Mouse (Mus musculus) cerebral cortex, adult 2 months (tissue): Measurements from ENCODE around the gene Samd14.

ENCODE experiments used
- WGBS: fragments of 180-500 bp; shearing (Covaris S2); methylation state at CpG from one replicate; pipeline ENCODE4 v1.1.7; 2018; 5-methylcytosine and 5-hydroxymethylcytosine counted together

Samd14 gene

GRCm38 (mm10) chr11:95073835-95074234 is 64.2 kb downstream of the Samd14 start:
- WGBS: 92% methylated on average over 4 of the region's 4 CpGs

GRCm38 (mm10) chr11:95074694-95075093 is 65.0 kb downstream of the Samd14 start:
- 87% methylated on average over 4 of the region's 4 CpGs for WGBS

- 14% methylated on average over 19 of the region's 19 CpGs for WGBS
Measured at GRCm38 (mm10) chr11:95075197-95076040, 65.7 kb downstream of the Samd14 start.
